Mouse (Mus musculus) testis, adult 2 months (tissue): Measurements from ENCODE around the gene Elmo1.

Source experiments
- CTCF ChIP-seq: fragments of 200-500 bp; IDR thresholded peaks from 2 replicates; pipeline ENCODE4 v1.5.1; 2012; ENCODE audit warnings: low read depth, mild to moderate bottlenecking, inconsistent platforms, low read length, moderate library complexity; ENCODE audit not compliant: control insufficient read depth, insufficient read depth, insufficient replicate concordance
- POLR2A ChIP-seq: fragments of 200-500 bp; IDR thresholded peaks from 2 replicates; pipeline ENCODE4 v1.6.1; 2012; ENCODE audit warnings: low read depth, mild to moderate bottlenecking, inconsistent platforms, low read length, moderate library complexity; ENCODE audit not compliant: control insufficient read depth

DNA sequence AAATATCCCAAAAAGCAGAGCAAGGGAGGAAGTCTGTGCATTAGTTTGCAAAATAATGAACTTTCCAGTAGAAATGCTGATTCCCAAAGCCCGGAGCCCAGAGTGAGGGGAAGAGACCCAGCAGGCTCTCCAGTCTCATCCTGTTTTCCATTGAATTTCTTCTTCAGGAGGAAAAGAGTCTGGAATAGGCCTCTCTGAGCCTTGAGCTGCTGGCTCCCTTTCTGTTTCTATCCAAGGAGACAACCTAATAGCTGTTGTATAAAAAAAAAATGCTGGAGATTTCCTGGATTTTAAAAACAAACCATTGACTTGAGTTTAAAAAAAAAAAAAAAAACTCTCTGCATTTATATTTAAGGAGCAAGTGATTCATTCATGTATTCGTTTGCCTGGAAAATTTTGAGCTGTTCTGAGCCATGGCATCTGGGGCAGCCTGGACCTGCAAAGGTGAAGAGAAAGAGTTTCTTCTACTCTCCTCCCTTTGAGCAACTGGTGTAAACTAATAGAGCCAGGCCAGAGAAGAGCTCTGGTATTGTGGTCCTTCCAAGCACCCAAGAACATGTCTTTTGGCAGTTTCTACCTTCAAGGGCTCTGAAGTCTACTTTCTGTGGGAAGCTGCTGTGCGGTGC, 84.4 kb downstream of the Elmo1 start:
- TF ChIP-seq POLR2A (no peak), CTCF (no peak)
